Mouse (Mus musculus) MEL (cell line): ENCODE measurements around the gene Rtf1. TPM values are rescaled to one million over a fixed set of nuclear protein-coding genes. Genes with fewer than 3 reads are reported as not detected.
"Not testable (repeated sequence)": the region's sequence is repeated elsewhere in the genome, so short reads cannot be mapped to it uniquely, and the experiment has no call there.

Experiments used
- DNase-seq: peaks from one replicate; pipeline ENCODE4 v3.0.0; 2011; ENCODE audit warnings: low read depth, low spot score
- H3K27ac ChIP-seq: 2 replicates; pipeline ENCODE4 v1.5.1; 2012; ENCODE audit warnings: low read depth, mild to moderate bottlenecking, control low read depth, low read length, moderate library complexity; ENCODE audit not compliant: control insufficient read depth
- H3K27me3 ChIP-seq, 2 experiments: fragments of 150-350 bp in 1 of 2; sonication (generic) in 1 of 2; 2 replicates each; pipeline ENCODE4 v1.6.1; 2012; ENCODE audit warnings: low read length in 2 of 2, mild to moderate bottlenecking in 2 of 2, improper control_type of control experiment in 1 of 2, moderate library complexity in 1 of 2; ENCODE audit not compliant: insufficient read depth in 2 of 2, control insufficient read depth in 1 of 2
- H3K36me3 ChIP-seq, 2 experiments: 2 replicates each; pipeline ENCODE4 v1.6.1; 2012 to 2014; ENCODE audit warnings: low read length in 2 of 2, improper control_type of control experiment in 1 of 2, inconsistent platforms in 1 of 2, mild to moderate bottlenecking in 1 of 2; ENCODE audit not compliant: insufficient read depth in 2 of 2, control insufficient read depth in 1 of 2
- H3K4me1 ChIP-seq, 2 experiments: fragments of 150-350 bp in 1 of 2; sonication (generic) in 1 of 2; 2 replicates each; pipeline ENCODE4 v1.6.1; 2012; ENCODE audit warnings: low read length in 2 of 2, improper control_type of control experiment in 1 of 2, mild to moderate bottlenecking in 1 of 2; ENCODE audit not compliant: insufficient read depth in 2 of 2, control insufficient read depth in 1 of 2
- H3K4me3 ChIP-seq, 2 experiments: fragments of 150-350 bp in 1 of 2; sonication (generic) in 1 of 2; 2 replicates each; pipeline ENCODE4 v1.5.1; 2012; ENCODE audit warnings: low read depth in 2 of 2, low read length in 2 of 2, mild to moderate bottlenecking in 2 of 2, moderate library complexity in 2 of 2, control low read depth in 1 of 2, improper control_type of control experiment in 1 of 2; ENCODE audit not compliant: control insufficient read depth in 1 of 2, insufficient read depth in 1 of 2
- H3K79me2 ChIP-seq: 2 replicates; pipeline ENCODE4 v1.6.1; 2012; ENCODE audit warnings: mild to moderate bottlenecking, low read length, moderate library complexity; ENCODE audit not compliant: control insufficient read depth, poor library complexity, insufficient read depth
- H3K9ac ChIP-seq: 2 replicates; pipeline ENCODE4 v1.6.1; 2012; ENCODE audit warnings: low read depth, mild to moderate bottlenecking, control low read depth, low read length, moderate library complexity; ENCODE audit not compliant: control insufficient read depth, poor library complexity, severe bottlenecking
- H3K9me3 ChIP-seq: fragments of 150-350 bp; sonication (generic); replicated peaks from 2 replicates; pipeline ENCODE4 v1.6.1; 2012; ENCODE audit warnings: mild to moderate bottlenecking, low read length, improper control_type of control experiment, moderate library complexity; ENCODE audit not compliant: insufficient read depth
- BHLHE40 ChIP-seq: IDR thresholded peaks from 2 replicates; pipeline ENCODE4 v1.6.1; 2012; ENCODE audit warnings: low read depth, mild to moderate bottlenecking, inconsistent platforms, low read length, improper control_type of control experiment, borderline replicate concordance
- CTCF ChIP-seq, 3 experiments: IDR thresholded peaks in 2 of 3; conservative IDR thresholded peaks in 1 of 3; 2 replicates each; pipeline ENCODE4 v1.5.1; 2011 to 2012; ENCODE audit warnings: low read length in 3 of 3, low read depth in 2 of 3, mild to moderate bottlenecking in 2 of 3, improper control_type of control experiment in 1 of 3, inconsistent platforms in 1 of 3, mixed read lengths in 1 of 3, moderate library complexity in 1 of 3; ENCODE audit not compliant: control insufficient read depth in 1 of 3, insufficient read depth in 1 of 3, poor library complexity in 1 of 3, severe bottlenecking in 1 of 3
- E2F4 ChIP-seq: IDR thresholded peaks from 2 replicates; pipeline ENCODE4 v1.6.1; 2011; ENCODE audit warnings: low read depth, low read length, improper control_type of control experiment, borderline replicate concordance
- EP300 ChIP-seq, 2 experiments: IDR thresholded peaks; 2 replicates each; pipeline ENCODE4 v1.6.1; 2011; ENCODE audit warnings: improper control_type of control experiment in 2 of 2, low read length in 2 of 2, low read depth in 1 of 2, mild to moderate bottlenecking in 1 of 2
- GABPA ChIP-seq: IDR thresholded peaks from 2 replicates; pipeline ENCODE4 v1.6.1; 2012; ENCODE audit warnings: low read depth, mild to moderate bottlenecking, inconsistent platforms, low read length, improper control_type of control experiment, moderate library complexity
- HCFC1 ChIP-seq: IDR thresholded peaks from 2 replicates; pipeline ENCODE4 v1.6.1; 2012; ENCODE audit warnings: low read depth, mild to moderate bottlenecking, inconsistent platforms, low read length, improper control_type of control experiment, moderate library complexity
- JUND ChIP-seq: IDR thresholded peaks from 2 replicates; pipeline ENCODE4 v1.6.1; 2011; ENCODE audit warnings: low read depth, mild to moderate bottlenecking, improper control_type of control experiment, low read length
- KAT2A ChIP-seq: conservative IDR thresholded peaks from 2 replicates; pipeline ENCODE4 v1.6.1; 2012; ENCODE audit warnings: low read depth, low read length, improper control_type of control experiment, inconsistent platforms
- MAFK ChIP-seq: IDR thresholded peaks from 2 replicates; pipeline ENCODE4 v1.6.1; 2011; ENCODE audit warnings: low read depth, mild to moderate bottlenecking, low read length, improper control_type of control experiment, borderline replicate concordance
- MAZ ChIP-seq: IDR thresholded peaks from 2 replicates; pipeline ENCODE4 v1.6.1; 2012; ENCODE audit warnings: low read depth, mild to moderate bottlenecking, inconsistent platforms, low read length, improper control_type of control experiment
- MXI1 ChIP-seq: IDR thresholded peaks from 2 replicates; pipeline ENCODE4 v1.6.1; 2011; ENCODE audit warnings: mild to moderate bottlenecking, low read depth, low read length, improper control_type of control experiment
- MYC ChIP-seq: IDR thresholded peaks from 2 replicates; pipeline ENCODE4 v1.6.1; 2011; ENCODE audit warnings: low read depth, mild to moderate bottlenecking, low read length, improper control_type of control experiment, moderate library complexity
- POLR2AphosphoS2 ChIP-seq: IDR thresholded peaks from 2 replicates; pipeline ENCODE4 v1.6.1; 2011; ENCODE audit warnings: low read length, improper control_type of control experiment
- RCOR1 ChIP-seq: IDR thresholded peaks from 2 replicates; pipeline ENCODE4 v1.6.1; 2012; ENCODE audit warnings: low read depth, mild to moderate bottlenecking, inconsistent platforms, low read length, improper control_type of control experiment
- SIN3A ChIP-seq: IDR thresholded peaks from 2 replicates; pipeline ENCODE4 v1.6.1; 2012; ENCODE audit warnings: low read length, improper control_type of control experiment, inconsistent platforms
- SMC3 ChIP-seq: IDR thresholded peaks from 2 replicates; pipeline ENCODE4 v1.6.1; 2011; ENCODE audit warnings: low read depth, low read length, improper control_type of control experiment
- TBP ChIP-seq: IDR thresholded peaks from 2 replicates; pipeline ENCODE4 v1.8.0; 2011; ENCODE audit warnings: low read depth, low read length, improper control_type of control experiment
- USF1 ChIP-seq: IDR thresholded peaks from 2 replicates; pipeline ENCODE4 v1.6.1; 2014; ENCODE audit warnings: low read depth, mild to moderate bottlenecking, inconsistent platforms, low read length, improper control_type of control experiment, moderate library complexity
- ZC3H11A ChIP-seq: IDR thresholded peaks from 2 replicates; pipeline ENCODE4 v1.6.1; 2012; ENCODE audit warnings: low read depth, mild to moderate bottlenecking, inconsistent platforms, low read length, improper control_type of control experiment
- ZKSCAN1 ChIP-seq: IDR thresholded peaks from 2 replicates; pipeline ENCODE4 v1.6.1; 2012; ENCODE audit warnings: low read depth, mild to moderate bottlenecking, inconsistent platforms, low read length, improper control_type of control experiment, moderate library complexity
- ZMIZ1 ChIP-seq: IDR thresholded peaks from 2 replicates; pipeline ENCODE4 v1.6.1; 2012; ENCODE audit warnings: low read depth, mild to moderate bottlenecking, inconsistent platforms, low read length, improper control_type of control experiment, moderate library complexity
- ZNF384 ChIP-seq: IDR thresholded peaks from 2 replicates; pipeline ENCODE4 v1.6.1; 2012; ENCODE audit warnings: low read depth, mild to moderate bottlenecking, inconsistent platforms, low read length, improper control_type of control experiment
- polyA plus RNA-seq, 2 experiments: library from polyadenylated mRNA; stranded (reverse) in 1 of 2; unstranded in 1 of 2; fragments of >175 nt in 1 of 2; fragments of >200 nt in 1 of 2; gene quantifications; 2 replicates each; pipeline versions ENCODE4 v1.2.1 to v1.2.4; 2012; ENCODE audit warnings: low replicate concordance in 2 of 2, low read depth in 1 of 2; ENCODE audit not compliant: insufficient read length in 2 of 2, insufficient read depth in 1 of 2, missing spikeins in 1 of 2
- total RNA-seq: library from RNA; depleted of rRNA; stranded (reverse); fragments of 300-350 nt; gene quantifications from 2 replicates; pipeline ENCODE4 v1.2.3, GENCODE M21; 2012

Rtf1 gene
- total and polyA plus RNA-seq, 3 experiments: 10.6 to 46.0 TPM; not detected in 1

DNA sequence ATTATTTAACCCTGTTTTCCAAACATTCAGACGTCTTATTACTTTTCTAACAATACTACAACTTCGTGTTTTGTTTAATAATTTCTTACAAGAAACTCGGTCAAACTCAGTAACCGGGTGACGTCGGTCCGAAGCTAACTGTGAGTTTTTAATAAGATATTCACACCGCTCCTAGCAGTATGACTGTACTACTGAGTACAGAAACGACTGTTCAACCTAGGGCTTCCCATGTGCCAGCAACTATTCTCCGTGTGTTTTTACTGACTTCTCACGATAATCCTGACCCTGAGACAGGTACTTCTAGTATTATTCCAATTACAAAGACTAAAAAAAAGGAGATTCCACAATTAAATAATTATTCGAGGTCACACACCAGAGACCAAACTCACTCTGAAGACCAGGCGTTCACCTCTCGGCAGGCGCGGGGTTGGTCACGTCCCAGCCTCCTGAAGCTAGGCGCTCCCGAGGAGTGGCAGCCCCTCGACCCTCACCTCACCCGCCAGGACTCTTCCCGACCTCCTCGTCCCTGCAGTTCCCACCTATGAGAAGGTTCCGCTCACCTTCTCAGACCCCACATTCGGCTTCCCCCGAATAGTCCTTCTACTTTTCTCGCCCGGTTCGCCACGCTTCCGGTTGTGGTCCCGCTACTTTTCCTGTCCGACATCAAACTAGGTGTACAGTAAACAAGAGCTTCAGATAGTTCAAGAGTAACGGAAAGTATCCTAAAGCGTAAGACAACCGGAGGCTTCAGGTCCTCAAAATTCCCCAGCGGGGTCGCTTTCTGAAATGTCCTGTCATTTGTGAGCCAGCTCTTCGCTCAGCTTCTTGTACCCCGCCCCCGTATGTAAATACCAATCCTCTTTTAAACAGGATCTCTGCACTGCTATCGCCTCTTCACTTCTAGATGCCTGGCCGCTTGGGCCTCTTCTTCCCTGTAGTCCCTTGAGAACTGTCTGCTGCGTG lies 12.4 kb upstream of the Rtf1 start, which contains the start of gene Ndufaf1 (continued):
- no peak for TF ChIP-seq BHLHE40
- TF ChIP-seq SMC3: no peak
- 0 out of 2 replicates have a peak, but pooled peaks have one; percentile 39 for TF ChIP-seq ZNF384
- TF ChIP-seq USF1: peak; percentile 45; the same call in 1 of the 2 replicates
- peak; percentile 84 for TF ChIP-seq POLR2AphosphoS2
- peak; percentile 88; the same call in 1 of the 2 replicates for TF ChIP-seq JUND
- peak in 1 of 2 experiments; percentile 55; a peak in 2 of 4 replicates for TF ChIP-seq EP300 (IDR thresholded peaks at IDR 0.05; ENCODE audit: low read depth in 1 of 2, low read length in 2 of 2)
- TF ChIP-seq MAZ: peak; percentile 78; the same call in 1 of the 2 replicates
- 0 out of 2 replicates have a peak, but pooled peaks have one; percentile 46 for TF ChIP-seq E2F4
- no peak for TF ChIP-seq ZC3H11A
- peak; percentile 95 for TF ChIP-seq TBP
- TF ChIP-seq HCFC1: peak; percentile 96
- peak; percentile 67 for TF ChIP-seq KAT2A
- TF ChIP-seq MAFK: no peak
- 0 out of 2 replicates have a peak, but pooled peaks have one; percentile 43 for TF ChIP-seq MYC
- peak; percentile 85 for TF ChIP-seq ZMIZ1
- TF ChIP-seq MXI1: peak; percentile 88
- TF ChIP-seq RCOR1: peak; percentile 55; the same call in 1 of the 2 replicates
- peak; percentile 96 for TF ChIP-seq SIN3A
- no peak for TF ChIP-seq CTCF (IDR thresholded peaks at IDR 0.05 in 2 of 3, conservative IDR thresholded peaks at IDR 0.05 in 1 of 3; ENCODE audit: control insufficient read depth in 1 of 3, insufficient read depth in 1 of 3, low read depth in 2 of 3, low read length in 3 of 3, poor library complexity in 1 of 3, severe bottlenecking in 1 of 3)
- TF ChIP-seq ZKSCAN1: no peak
- TF ChIP-seq GABPA: no peak
- TF ChIP-seq, all 39 proteins: peak for 24

DNA sequence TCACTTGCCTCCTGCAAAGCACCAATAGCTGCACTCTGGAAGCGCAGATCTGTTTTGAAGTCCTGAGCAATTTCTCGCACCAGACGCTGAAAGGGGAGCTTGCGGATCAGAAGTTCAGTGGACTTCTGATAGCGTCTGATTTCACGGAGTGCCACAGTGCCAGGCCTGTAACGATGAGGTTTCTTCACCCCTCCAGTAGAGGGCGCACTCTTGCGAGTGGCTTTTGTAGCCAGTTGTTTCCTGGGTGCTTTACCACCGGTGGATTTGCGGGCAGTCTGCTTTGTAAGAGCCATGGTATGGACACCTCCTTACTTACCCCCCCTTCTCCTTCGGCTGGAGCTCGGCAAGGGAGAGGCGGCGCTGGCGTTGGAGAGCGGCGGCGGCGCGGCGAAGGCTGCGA lies 9.1 kb upstream of the Rtf1 start:
- not testable (repeated sequence) for H3K9ac ChIP-seq, H3K4me1 ChIP-seq, H3K9me3 ChIP-seq, H3K36me3 ChIP-seq, H3K4me3 ChIP-seq, H3K27ac ChIP-seq, H3K27me3 ChIP-seq, DNase-seq
- H3K79me2 ChIP-seq: peaks cover 10% of the 10 kb centered on the region
